Mouse (Mus musculus) Muller cell, postnatal 12 days (primary cell): ENCODE measurements around the gene Txn2.

Source experiments
- DNase-seq: peaks from one replicate; pipeline ENCODE4 v3.0.0-alpha.2; 2015; ENCODE audit errors: inconsistent ontology term

Txn2 gene

DNA sequence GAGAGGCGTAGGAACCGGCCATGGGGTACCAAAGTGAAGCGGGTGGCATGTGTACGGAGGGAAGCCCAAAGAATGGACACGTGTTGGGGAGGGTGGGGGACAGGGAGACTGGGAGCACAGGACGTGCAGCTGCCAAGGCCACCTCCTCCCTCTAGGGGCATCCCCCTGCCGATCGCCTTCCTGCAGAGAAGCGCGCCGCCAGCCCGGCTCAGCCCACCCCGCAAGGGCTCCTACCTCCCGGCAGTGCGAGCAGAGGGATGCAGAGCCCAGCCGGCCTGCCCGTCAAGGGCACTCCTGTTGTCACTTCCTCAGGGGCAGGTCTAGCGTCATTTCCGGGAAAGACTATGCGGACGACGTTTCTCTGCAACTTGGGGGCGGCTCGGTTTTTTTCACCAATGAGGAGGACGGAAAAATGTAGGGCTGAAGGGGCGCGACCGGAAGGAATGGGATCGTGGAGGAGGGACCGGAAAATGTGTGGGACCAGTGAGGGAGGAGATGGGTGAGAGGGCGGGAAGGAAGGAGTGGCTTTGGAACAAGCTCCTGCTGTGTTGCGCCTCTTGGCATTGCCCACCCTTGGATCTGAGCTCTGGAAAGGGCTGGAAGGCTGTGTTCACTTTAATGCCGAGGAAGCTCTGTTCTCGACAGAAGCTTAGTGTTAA, at the start of gene Txn2:
Gene Txn2 (minus strand): TSS at position 334 of the 659 bp plus-strand sequence.
- DNase-seq = peak; percentile 99

GRCm38 (mm10) chr15:77977663-77978062, 48.9 kb upstream of the Txn2 start:
- DNase-seq = no peak

DNA sequence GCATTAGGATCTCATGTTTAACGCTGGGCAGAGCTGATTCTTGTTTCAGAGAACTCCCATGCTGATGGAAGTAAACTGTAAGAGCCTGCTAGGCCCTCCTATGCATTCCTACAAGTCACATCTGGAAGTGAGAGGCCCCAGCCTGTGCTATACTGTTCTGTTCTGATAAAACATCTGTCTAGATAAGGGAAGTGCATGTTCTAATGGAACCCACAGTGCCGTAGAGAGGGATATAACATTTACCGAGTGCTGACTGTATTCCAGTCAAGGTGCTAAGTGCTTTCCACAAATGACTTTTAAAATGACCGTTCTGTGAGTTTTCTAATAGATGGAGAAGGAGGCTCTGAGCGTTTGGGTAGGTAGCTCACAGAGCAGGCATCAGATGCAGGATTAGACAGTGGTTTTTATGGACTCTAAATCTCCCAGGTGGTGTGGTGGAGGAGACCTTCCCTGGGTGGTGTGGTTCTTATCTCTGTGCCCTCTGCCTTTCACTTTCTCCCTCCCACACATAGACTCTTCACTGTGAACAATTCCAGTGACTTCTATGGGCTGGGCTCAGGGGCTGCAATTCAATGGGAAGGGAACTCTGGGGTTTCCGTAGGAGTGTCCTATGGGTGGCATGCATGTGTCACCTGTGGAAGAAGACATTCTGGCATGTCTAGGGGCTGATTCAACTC, 45.5 kb upstream of the Txn2 start:
- DNase-seq = no peak

DNA sequence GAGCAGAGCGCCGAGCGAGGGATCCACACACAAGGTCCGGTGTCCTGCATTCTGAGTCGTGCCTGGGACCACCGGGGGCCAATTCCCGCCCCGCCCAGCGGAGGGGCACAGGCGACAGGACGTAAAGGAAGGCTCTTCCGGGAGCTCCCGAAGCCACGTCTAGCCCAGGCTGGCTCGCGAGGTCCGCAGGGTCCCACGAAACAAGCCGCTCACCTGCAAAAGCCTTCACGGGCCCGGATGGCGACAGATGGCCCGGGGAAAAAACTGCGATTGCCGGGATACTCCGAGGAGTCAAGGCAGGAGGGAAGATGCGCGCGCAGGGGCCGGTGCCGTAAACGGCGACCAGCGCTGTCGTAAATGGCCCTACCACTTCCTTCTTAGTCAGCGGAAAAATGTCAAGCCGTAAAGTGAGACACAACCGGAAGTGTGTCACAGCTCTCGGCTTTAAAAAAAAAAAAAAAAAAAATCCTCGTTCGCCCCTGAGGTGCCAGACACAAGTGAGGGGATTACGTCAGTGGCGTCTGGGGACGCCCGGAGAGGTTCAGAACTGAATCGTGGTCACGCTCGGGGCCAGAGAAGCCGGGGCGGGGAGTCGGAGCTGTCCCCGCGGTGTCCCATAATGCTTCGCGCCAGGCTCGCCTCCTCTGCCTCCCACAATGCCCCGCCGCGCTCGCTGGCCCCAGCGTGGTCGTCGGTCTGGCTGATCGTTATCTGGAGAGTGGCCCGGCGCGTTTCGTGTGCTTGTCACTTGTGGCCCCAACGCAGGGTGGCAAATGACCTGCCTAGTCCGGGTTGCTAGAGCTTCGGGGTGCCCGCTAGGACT, 41.9 kb upstream of the Txn2 start, which contains the start of gene Eif3d:
Gene Eif3d (minus strand): TSS at position 344 of the 823 bp plus-strand sequence.
- DNase-seq = peak; percentile 96

- peak; percentile 37 for DNase-seq
These were observed 41.2 kb upstream of the Txn2 start for GRCm38 (mm10) chr15:77969940-77970469.

DNA sequence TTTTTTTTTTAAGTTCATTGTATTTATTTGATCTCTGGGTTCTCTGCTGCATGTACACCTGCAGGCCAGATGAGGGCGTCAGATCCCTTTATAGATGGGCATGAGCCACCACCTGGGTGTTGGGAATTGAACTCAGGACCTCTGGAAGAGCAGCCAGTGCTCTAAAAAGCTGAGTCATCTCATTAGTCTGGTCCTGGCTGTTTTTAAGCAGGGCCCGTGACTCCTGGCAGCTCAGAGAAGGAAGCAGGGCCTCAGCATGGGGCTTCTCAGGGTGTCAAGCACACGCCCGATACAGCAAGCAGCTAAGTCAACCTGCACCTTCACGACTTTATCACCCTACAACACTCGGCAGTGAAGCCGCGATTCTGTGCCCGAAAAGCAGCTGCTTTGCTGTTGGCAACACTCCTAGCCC, 36.3 kb upstream of the Txn2 start:
- no peak for DNase-seq

DNA sequence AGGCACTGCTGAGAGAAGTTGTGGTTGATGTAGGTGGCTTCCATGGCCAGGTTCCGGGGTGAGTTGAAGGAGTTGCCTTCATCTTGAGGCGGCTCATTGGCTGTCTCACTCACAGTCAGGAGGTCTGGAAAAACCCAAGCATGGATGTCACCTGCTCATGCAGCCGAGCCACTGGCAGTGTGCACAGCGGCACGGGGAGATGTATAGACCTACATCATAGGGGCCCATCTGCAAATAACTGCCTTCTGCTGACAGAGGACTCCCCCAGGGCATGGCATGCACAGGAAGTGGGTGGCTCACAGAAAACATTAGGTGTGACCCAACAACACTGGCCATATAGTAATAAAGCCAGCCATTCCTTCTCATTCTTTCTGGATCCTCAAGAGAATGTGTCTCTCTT, 33.6 kb upstream of the Txn2 start:
- no peak for DNase-seq

- no peak for DNase-seq
These were observed 31.9 kb upstream of the Txn2 start for GRCm38 (mm10) chr15:77960693-77961092.

DNA sequence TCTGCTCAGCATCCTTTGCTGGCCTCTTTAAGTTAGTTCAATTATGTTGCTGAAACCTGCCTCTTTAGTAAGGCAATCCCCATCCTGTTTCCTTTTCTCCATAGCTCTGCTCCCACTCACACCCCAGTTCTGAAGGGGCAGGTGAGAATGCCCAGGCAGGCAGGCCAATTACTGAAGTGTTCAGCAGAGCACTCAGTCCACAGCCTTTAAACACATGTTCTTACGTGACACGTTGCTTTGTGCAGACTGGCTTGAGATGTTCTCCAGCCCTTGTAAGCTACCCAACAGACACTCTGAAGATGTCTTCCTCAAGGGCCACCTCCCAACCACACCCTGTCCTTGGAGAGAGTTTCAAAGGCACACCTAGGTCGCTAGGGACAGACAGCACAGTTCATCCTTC, 29.3 kb upstream of the Txn2 start:
- DNase-seq = no peak

DNA sequence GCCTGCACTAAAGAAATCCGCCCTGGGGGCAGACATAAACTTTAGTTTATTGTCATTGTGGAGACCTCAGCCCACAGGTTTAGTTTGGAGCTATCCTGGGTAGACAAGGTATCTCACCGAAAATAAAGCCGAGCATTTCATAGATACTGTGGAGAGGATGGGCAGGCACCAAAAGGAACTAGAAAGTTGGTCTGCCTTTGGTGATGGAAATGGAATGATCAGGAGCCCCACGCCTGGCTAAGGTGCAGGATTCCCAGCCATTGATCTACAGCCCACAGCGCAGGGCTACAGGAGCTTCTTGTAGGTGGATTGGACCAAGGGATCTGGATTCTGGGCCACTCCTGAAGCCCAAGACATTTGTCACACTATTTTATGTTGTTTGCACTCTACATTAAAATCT, 28.8 kb upstream of the Txn2 start:
- no peak for DNase-seq

- peak; percentile 92 for DNase-seq
These were observed 27.6 kb upstream of the Txn2 start, which contains the start of gene Foxred2 for GRCm38 (mm10) chr15:77956404-77956901. TSS of gene Foxred2 (minus strand) at chr15:77956722.

DNA sequence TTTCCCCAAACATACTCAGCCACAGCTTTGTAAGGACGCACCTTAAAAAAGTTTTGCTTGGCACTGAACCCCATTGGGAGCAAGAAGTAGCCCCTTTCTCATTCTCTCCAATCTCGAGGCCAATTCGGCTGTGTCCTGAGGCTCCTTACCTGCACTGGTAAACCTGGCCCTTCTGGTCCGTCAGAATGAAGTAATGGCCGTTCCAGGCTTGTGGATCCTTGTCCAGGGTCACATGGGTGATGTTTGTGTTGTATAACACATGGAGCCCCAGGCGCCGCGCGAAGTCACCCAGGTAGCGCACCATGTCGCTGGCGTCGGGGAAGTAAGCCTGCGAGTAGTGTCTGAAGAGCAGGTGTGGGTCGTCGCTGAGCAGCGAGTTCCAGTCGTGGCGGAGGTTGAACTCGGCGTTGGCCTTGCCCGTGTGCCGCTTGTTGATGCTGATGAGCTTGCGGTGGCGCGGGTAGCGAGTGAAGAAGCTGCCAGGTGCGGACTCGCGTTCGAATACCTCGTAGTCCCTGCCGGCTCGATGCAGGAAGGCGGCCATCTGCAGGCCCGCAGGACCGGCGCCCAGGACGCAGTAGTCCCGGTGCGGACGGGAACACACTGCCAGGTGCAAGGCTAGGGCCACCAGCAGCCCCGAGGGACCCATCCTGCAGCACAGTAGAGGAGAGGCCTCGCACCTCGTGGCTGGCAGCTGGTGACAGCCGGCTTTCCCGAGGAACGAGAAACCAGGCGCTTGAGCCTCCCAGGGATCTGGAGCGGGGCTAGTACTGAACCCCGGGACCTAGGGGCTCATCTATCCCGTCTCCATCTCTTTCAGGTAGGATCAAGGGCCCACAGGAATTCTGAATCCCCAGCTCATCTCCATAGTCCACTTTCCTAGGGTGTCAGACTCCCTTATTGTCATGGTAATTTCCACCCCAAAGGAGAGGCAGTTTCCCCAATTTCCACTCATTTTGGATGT, 26.9 kb upstream of the Txn2 start:
- DNase-seq = peak; percentile 8

DNA sequence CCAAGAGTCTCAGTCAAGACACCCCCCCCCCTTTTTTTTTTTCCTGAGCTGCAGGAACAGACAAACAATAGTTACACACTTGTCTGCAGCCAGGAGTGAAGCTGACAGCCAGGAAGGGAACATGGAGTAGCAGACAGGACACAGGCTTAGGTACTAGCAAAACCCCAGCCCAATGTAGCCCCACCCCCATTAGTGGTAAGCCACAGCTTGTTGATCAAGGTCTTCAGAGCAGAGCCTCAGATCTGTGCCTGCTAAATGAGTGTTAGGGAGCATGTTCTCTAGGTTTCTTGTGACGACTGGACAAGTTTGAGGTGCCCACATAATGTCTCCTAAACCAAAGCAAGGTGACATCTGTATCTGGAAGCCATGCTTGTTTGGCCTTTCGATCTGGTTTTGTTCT, 25.6 kb upstream of the Txn2 start:
- DNase-seq = no peak

DNA sequence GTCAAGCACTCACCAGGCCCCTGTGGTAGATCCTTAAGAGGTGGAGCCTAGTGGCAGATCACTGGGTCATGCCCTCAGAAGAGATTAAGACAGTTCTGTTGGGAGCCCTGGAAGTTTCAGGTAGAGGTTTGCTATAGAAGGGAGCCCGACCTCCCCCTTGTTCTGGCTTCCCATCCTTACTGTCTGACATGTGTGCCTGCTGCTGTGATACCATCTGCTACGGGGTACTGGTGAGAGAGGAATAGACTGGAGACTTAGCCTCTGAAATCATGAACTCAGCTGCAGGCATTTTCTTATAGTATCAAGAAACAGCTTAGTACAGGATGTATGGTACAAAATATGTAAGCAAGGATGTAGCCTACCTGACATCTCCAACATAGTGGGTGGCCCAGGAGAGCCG, 24.1 kb upstream of the Txn2 start:
- no peak for DNase-seq

GRCm38 (mm10) chr15:77949061-77949460, 20.3 kb upstream of the Txn2 start:
- no peak for DNase-seq

- peak; percentile 84 for DNase-seq
These were observed 16.9 kb upstream of the Txn2 start for GRCm38 (mm10) chr15:77945711-77946110.

- no peak for DNase-seq
These were observed 12.8 kb upstream of the Txn2 start for GRCm38 (mm10) chr15:77941563-77941962.

GRCm38 (mm10) chr15:77938516-77938915, 9.7 kb upstream of the Txn2 start:
- DNase-seq = no peak

DNA sequence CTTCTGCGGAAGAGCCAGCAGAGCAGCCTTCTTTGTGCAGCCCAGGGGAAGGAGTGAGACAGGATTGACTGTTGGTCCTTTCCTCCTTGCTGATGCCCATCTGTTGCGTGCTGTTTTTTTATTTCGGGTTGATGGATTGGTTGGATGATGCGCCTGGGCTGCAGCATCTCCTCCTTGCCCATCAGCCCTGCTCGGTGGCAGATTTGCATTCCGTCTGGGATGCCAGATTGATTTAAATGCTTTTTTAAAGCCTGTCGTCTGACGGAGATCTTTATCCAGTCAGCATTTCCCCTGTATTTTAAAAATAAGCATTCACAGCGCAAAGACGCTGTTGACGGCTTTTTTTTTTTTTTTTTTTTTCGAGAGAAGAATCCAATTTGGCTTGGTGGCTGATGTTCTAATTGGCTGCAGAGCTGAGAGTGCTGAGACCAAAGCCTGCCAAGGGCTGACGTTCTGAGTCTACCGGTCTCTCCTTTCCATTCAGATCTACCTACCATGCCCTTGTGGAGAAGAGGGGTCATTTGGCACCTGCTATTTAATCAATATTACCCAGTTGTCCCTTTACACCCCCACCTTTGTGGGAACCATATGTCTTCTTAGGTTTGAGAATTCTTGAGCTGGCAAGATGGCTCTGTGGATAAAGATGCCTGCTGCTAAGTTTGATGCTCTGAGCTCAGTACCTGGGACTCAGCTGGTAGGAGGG, 7.0 kb upstream of the Txn2 start:
- no peak for DNase-seq

- DNase-seq = no peak
These were observed 6.2 kb upstream of the Txn2 start for GRCm38 (mm10) chr15:77934968-77935367.
